Mouse (Mus musculus): ENCODE data around the gene Ugt1a10. TPM values are rescaled to one million over a fixed set of nuclear protein-coding genes. Genes with fewer than 3 reads are reported as not detected.
"Not testable (repeated sequence)": the region's sequence is repeated elsewhere in the genome, so short reads cannot be mapped to it uniquely, and the experiment has no call there.

The Ugt1a10 gene
- polyA plus RNA-seq, 2 experiments from 2014 or later = not detected

- ATAC-seq = no peak
These were observed 160.5 kb downstream of the Ugt1a10 start for GRCm38 (mm10) chr1:88215466-88216380.

DNA sequence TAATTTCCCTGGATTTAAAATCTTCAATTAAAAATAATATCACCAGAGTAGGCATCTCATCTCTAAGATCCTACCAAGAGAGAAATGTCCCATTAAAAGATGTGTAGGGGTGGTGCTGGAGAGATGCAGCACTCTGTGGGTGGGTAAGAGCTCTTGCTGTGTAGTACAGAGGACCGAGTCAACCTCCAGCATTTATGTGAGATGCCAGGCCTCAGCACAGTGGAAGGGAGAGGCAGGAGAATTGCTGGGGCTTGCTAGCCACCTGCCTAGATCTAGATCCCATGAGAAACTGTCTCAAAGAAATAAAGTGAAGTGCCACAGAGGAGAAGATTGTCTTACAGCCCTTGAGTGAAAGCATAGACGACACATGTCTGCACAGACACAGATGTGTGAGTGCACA lies 161.4 kb downstream of the Ugt1a10 start:
- ATAC-seq = no peak

- no peak for ATAC-seq
These were observed 162.0 kb downstream of the Ugt1a10 start for GRCm38 (mm10) chr1:88217144-88217543.

- ATAC-seq = no peak
These were observed 162.4 kb downstream of the Ugt1a10 start for GRCm38 (mm10) chr1:88217576-88217975.

- ATAC-seq = no peak
These were observed 162.9 kb downstream of the Ugt1a10 start for GRCm38 (mm10) chr1:88218051-88218450.

GRCm38 (mm10) chr1:88218591-88218990 lies 163.4 kb downstream of the Ugt1a10 start:
- no peak for ATAC-seq

DNA sequence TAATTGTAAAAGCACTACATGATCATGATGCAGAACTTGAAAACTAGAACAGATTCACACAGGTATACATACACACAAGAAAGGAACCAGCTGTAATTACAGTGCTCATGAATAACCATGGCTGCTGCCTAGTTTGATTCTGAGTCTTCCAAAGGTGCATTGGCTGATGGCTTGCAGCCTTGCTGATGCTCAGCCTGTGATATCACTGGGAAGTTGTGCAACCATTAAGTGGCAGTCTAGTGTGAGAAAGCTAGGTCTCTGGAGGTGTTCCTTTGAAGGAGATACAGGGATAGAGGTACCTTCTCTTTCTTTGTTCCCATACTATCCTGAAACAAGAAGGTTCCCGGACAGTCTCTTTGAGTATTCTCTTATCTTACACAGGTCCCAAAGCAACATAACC lies 163.9 kb downstream of the Ugt1a10 start:
- ATAC-seq = no peak

GRCm38 (mm10) chr1:88220336-88220735 lies 165.1 kb downstream of the Ugt1a10 start:
- no peak for ATAC-seq

DNA sequence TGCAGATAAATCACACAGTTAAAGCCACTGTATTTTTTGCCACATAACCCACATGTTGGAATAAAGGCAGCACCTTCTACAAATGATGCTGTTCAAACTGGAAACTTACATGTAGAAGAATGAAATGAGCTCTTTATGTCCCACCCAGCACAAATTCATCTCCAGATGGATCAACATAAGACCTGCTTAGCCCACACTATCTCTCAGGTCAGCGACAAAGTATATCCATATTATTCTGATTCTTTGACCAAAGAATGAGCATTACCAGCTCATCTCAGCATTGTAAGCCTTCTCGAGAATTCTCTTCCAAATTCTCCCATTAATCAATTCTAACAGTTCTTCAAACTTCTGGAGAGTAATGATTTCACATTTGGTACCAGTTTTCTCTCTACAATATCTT lies 167.0 kb downstream of the Ugt1a10 start:
- ATAC-seq = no peak

DNA sequence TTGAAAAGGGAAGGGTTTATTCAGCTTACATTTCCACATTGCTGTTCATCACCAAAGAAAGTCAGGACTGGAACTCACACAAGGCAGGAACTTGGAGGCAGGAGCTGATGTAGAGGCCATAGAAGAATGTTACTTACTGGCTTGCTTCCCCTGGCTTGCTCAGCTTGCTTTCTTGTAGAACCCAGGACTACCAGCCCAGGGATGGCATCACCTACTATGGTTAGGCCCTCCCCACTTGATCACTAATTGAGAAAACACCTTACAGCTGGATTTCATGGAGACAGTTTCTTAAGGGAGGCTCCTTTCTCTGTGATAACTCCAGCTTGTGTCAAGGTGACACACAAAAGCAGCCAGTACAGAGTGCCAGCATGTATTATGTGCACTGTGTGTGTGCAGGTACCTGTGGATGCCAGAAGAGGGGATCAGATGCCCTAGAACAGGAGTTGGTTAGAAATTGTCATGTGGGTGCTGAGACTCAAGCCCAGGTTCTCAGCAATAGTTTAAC lies 167.9 kb downstream of the Ugt1a10 start:
- ATAC-seq = not testable (repeated sequence)

DNA sequence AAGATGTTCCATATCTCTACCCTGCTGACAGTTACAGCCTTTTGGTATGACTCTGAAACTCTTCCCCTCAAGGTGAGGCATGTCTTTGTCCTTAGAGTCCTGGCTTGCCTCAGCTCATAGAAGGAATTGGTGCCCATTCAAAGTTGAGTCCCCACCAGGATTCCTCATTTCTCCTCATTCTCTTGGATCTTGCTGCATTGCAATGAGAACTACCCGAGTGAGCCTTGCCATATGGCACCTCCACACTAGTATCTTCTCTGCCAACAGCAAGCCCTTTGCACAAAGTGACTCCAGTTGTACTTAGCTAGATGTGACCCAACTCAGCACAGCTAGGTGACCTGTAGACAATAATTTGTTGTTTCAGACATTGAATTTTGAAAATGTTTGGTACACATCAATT lies 168.4 kb downstream of the Ugt1a10 start:
- no peak for ATAC-seq

DNA sequence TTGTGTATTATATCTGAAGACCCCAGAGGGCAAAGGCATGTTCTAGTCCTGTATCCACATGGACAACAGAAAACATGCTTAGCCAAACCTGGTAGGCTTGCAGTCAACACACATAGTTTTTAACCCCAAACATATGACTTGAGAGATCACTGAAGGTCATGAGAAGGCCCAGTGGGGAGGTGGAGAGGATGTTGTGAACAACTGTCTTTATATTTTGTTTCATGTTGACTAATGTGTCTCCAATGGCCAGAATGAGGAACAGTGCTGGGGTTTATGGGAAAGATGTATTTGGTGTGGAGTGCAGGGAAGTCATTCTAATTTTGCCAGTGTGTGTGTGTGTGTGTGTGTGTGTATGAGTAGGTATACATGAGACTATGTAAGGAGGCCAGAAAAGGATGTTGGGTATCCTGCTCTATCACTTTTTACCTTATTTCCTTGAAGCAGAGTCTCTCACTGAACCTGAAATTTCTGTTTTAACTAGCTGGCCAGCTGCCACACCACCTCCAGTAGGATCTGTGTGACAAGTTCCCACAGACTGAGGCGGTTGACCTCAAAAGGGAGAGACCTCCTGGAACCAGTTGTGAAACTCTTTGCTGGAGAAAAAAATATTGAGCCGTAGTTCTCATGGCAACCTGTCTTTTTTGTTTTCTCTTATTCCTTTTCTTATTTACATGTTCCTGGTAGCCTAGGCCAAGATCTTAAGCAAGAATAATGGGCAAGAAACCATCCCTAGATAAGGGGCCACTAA lies 169.0 kb downstream of the Ugt1a10 start:
- no peak for ATAC-seq

DNA sequence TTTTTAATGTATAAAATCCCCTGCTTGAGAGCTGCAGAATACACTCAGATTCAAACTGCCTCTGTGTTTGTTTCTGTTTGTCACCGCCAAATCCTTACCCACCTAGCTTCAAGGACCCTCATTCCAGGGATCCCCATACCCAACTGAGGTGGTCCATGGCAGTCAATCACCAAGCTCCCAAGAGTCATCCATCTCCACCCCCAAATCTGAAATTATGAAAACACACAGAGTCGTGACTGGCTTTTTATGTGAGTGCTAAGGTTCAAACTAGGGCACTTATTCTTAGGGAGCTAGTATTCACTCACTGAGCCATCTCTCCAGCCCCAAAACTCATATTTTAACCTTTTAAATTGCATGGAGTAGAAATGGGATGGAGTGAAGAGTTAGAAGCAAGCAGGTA lies 170.1 kb downstream of the Ugt1a10 start:
- not testable (repeated sequence) for ATAC-seq

- no peak for ATAC-seq
These were observed 170.6 kb downstream of the Ugt1a10 start for GRCm38 (mm10) chr1:88225741-88226140.

- no peak for ATAC-seq
These were observed 171.6 kb downstream of the Ugt1a10 start, which contains the start of gene Mroh2a for GRCm38 (mm10) chr1:88226670-88227379. Gene Mroh2a, plus strand, starts transcription at chr1:88226986.

GRCm38 (mm10) chr1:88227482-88227881 lies 172.3 kb downstream of the Ugt1a10 start:
- ATAC-seq = no peak

DNA sequence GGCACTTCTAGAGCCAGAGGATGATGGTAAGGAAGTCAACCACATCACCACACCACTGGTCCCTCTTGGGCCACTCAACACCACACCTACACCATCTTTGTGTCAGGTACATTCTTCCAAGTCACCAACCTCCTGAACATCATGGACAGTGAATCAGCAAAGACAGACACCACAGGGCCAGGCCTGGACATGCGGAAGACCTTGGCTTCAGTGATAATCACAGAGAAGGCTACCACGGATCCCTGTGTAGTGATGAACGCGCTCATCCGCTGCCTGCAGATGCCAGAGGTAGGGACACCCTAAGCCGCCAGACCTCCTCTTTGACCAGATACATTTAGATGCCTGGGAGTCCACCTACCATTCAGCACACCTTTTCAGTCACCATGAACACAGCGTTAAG lies 172.9 kb downstream of the Ugt1a10 start:
- ATAC-seq = no peak

GRCm38 (mm10) chr1:88229566-88229965 lies 174.4 kb downstream of the Ugt1a10 start:
- ATAC-seq = no peak

DNA sequence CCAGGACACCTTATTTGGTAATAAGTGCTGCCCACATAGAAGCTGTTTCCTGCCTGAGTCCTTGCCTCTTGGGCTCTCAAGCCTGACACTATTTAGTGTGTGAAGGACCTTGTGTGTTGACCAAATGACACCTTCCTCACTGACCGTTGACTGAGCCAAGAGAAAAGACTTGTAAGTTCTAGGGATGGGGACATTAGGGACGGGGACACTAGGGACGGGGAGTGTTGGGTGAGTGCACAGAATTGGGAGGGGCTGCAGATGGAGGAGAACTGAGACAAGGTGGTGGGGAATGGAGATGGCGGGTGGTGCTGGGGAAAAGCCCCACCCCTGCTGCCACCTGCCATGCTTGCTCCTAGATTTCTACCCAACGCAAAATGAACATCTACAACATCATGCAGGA lies 174.8 kb downstream of the Ugt1a10 start:
- ATAC-seq = no peak

GRCm38 (mm10) chr1:88230421-88230820 lies 175.2 kb downstream of the Ugt1a10 start:
- ATAC-seq = no peak

GRCm38 (mm10) chr1:88230981-88231802 lies 176.0 kb downstream of the Ugt1a10 start:
- no peak for ATAC-seq
